Mouse (Mus musculus) heart, adult 2 months (tissue): ENCODE results near the gene Tkt. TPM values are rescaled to one million over a fixed set of nuclear protein-coding genes. Genes with fewer than 3 reads are reported as not detected.

Experiments
- DNase-seq, 2 experiments: peaks; one replicate each; pipeline ENCODE4 v3.0.0; 2021
- H3K27ac ChIP-seq: fragments of 200-600 bp; 2 replicates; pipeline ENCODE4 v1.8.1; 2022
- H3K27me3 ChIP-seq: fragments of 200-500 bp; 2 replicates; pipeline ENCODE4 v1.6.1; 2012; ENCODE audit warnings: mild to moderate bottlenecking, low read length, inconsistent platforms, mixed read lengths; ENCODE audit not compliant: control insufficient read depth, insufficient read depth
- H3K36me3 ChIP-seq: fragments of 200-500 bp; 2 replicates; pipeline ENCODE4 v1.6.1; 2012; ENCODE audit warnings: low read length, inconsistent platforms; ENCODE audit not compliant: control insufficient read depth, insufficient read depth
- H3K4me1 ChIP-seq: fragments of 200-500 bp; 2 replicates; pipeline ENCODE4 v1.6.1; 2011; ENCODE audit warnings: low read length; ENCODE audit not compliant: control insufficient read depth, insufficient read depth
- H3K4me3 ChIP-seq: fragments of 200-600 bp; 2 replicates; pipeline ENCODE4 v1.8.1; 2022
- H3K79me2 ChIP-seq: fragments of 200-500 bp; replicated peaks from 2 replicates; pipeline ENCODE4 v1.6.1; 2012; ENCODE audit warnings: mild to moderate bottlenecking, inconsistent platforms, low read length, moderate library complexity, mixed read lengths; ENCODE audit not compliant: control insufficient read depth, insufficient read depth
- H3K9ac ChIP-seq: fragments of 200-500 bp; 2 replicates; pipeline ENCODE4 v1.6.1; 2012; ENCODE audit warnings: low read depth, mild to moderate bottlenecking, control low read depth, inconsistent platforms, low read length, mixed read lengths
- CTCF ChIP-seq: fragments of 200-600 bp; IDR thresholded peaks from 2 replicates; pipeline ENCODE4 v1.8.1; 2022; ENCODE audit warnings: antibody characterized with exemption, mild to moderate bottlenecking, moderate library complexity
- EP300 ChIP-seq: fragments of 200-500 bp; IDR thresholded peaks from 2 replicates; pipeline ENCODE4 v1.6.1; 2011; ENCODE audit warnings: low read depth, low read length, control low read depth; ENCODE audit not compliant: insufficient read depth
- POLR2A ChIP-seq: fragments of 200-500 bp; IDR thresholded peaks from 2 replicates; pipeline ENCODE4 v1.6.1; 2011; ENCODE audit warnings: mild to moderate bottlenecking, low read depth, low read length, control low read depth; ENCODE audit not compliant: insufficient read depth
- WGBS: fragments of 180-500 bp; shearing (Covaris S2); methylation state at CpG from one replicate; pipeline ENCODE4 v1.1.7; 2018; 5-methylcytosine and 5-hydroxymethylcytosine counted together
- intact Hi-C: fragments of 180-260 bp; cut with DNase I; formaldehyde crosslinking; loops from one replicate; pipeline ENCODE4 v1.15.1; 2025
- polyA plus RNA-seq: library from polyadenylated mRNA; depleted of rRNA; stranded (reverse); fragments of >200 nt; gene quantifications from 2 replicates; pipeline ENCODE4 v1.2.3, GENCODE M21; 2012
- total RNA-seq, 2 experiments: library from RNA; stranded (reverse); gene quantifications; 2 replicates each; pipeline ENCODE4 v1.2.3; 2021

Tkt gene
- total and polyA plus RNA-seq, 3 experiments: 30.7 to 119 (median 32.8) TPM

DNA sequence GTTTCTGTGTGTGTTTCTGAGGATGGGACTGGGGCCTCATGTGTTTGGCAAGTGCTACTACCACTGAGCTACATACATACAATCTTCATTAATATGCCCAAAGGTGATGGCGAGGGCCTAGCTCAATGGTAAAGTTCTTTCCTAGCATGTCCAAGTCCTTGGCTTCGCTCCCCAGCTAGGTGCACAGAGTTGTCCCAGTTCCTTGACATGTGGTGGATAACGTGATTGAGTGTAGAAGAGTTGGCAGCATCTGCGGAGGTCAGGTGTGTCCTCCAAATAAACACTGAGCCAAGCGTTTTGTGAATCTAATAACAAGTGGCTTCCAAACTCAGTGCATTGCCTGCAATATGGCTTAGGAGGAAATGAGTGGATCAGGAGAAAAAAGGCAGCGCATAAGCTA is 18.2 kb downstream of the Tkt start:
- H3K27me3 ChIP-seq: no peaks in the 10 kb centered on the region
- DNase-seq: peak in 1 of 2 experiments; percentile 51
- H3K36me3 ChIP-seq: peaks cover 7% of the 10 kb centered on the region

DNA sequence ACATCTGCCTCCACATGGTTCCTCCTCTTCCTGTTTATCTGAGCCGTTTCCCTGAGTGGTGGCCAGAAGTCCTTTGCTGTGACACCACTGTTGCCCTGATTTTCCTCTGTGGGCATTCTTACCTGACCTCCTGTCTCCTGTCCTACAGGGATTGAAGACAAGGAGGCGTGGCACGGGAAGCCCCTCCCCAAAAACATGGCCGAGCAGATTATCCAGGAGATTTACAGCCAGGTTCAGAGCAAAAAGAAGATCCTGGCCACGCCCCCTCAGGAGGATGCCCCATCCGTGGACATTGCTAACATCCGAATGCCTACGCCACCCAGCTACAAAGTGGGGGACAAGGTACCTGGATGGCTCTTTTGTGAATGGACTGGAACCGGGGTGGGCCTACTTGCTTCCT is 19.9 kb downstream of the Tkt start:
- no peak for DNase-seq
- TF ChIP-seq CTCF (no peak), EP300 (no peak), POLR2A (no peak)
- WGBS: 84% methylated on average over 9 of the region's 9 CpGs

More for the DNA sequence above, 18.2 kb downstream of the Tkt start:
- peak overlapping the region; percentile 23; the same call in 1 of the 2 replicates for H3K27ac ChIP-seq
- H3K4me3 ChIP-seq: no peak overlapping the region
- no peaks in the 10 kb centered on the region for H3K79me2 ChIP-seq
- peaks cover 3% of the 10 kb centered on the region; the same call in 1 of the 2 replicates for H3K4me1 ChIP-seq
- WGBS: 70% methylated on average over 6 of the region's 6 CpGs
- no peak overlapping the region for H3K9ac ChIP-seq
- intact Hi-C loops: no loop called here
- 0 out of 2 replicates have a peak, but pooled peaks have one; percentile 40 for TF ChIP-seq EP300
- no peak for TF ChIP-seq POLR2A

DNA sequence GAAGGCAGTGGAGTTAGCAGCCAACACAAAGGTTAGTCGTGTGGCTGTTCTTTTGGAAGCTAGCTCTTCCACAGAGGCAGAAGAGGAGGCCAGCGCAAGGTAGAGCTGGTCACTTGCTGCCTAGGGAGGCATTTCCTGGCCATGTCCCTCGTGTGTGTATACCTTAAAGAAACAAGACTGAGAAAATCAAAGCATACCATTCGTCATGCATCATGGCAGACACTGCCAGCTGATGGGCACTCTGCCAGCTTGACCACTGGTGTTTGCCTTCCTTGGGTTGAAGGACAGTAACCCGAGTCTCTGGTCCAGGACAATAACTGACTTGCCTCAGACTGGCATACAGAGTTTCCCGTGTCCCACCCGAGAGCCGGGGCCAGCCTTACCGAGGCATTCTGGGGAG is 22.1 kb downstream of the Tkt start:
- Histone ChIP-seq H3K36me3 (peaks cover 3% of the 10 kb centered on the region; the same call in 1 of the 2 replicates), H3K9ac (no peak overlapping the region), H3K27me3 (no peaks in the 10 kb centered on the region), H3K79me2 (no peaks in the 10 kb centered on the region), H3K4me1 (no peaks in the 10 kb centered on the region; the same call in 1 of the 2 replicates), H3K4me3 (no peak overlapping the region), H3K27ac (no peak overlapping the region)
- no peak for TF ChIP-seq EP300
- TF ChIP-seq CTCF: no peak
- TF ChIP-seq POLR2A: no peak
- peak in 1 of 2 experiments; percentile 21 for DNase-seq
- intact Hi-C loops: loop anchor here (10.0 kb wide), 1 partner anchor 46 kb away; no protein-coding TSS in a partner anchor
- WGBS: 58% methylated on average over 9 of the region's 9 CpGs

More for the DNA sequence above, 19.9 kb downstream of the Tkt start:
- intact Hi-C loops: no loop called here
- H3K27me3 ChIP-seq: no peaks in the 10 kb centered on the region
- peaks cover 4% of the 10 kb centered on the region for H3K36me3 ChIP-seq
- H3K4me1 ChIP-seq: peaks cover 3% of the 10 kb centered on the region; the same call in 1 of the 2 replicates
- H3K79me2 ChIP-seq: no peaks in the 10 kb centered on the region
- no peak overlapping the region for H3K9ac ChIP-seq
- no peak overlapping the region for H3K27ac ChIP-seq
- H3K4me3 ChIP-seq: no peak overlapping the region

DNA sequence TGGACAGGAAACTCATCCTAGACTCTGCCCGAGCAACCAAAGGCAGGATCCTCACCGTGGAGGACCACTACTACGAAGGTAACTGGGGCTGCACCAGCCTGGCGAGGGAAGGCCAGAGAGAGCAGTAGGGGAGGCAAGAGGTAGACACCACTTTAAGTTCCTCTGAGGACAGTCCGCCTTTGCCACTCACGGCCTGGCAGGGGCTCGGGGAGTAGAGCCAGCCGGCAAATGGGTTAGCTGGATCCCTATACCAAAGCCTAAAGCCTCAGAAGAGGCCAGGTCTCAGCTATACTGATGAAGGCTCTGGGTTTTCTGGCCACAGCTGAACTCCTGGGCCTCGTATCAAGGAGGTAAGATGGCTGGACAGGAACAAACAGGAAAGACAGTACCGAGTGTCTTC is 24.1 kb downstream of the Tkt start:
- 78% methylated on average over 10 of the region's 10 CpGs for WGBS

DNA sequence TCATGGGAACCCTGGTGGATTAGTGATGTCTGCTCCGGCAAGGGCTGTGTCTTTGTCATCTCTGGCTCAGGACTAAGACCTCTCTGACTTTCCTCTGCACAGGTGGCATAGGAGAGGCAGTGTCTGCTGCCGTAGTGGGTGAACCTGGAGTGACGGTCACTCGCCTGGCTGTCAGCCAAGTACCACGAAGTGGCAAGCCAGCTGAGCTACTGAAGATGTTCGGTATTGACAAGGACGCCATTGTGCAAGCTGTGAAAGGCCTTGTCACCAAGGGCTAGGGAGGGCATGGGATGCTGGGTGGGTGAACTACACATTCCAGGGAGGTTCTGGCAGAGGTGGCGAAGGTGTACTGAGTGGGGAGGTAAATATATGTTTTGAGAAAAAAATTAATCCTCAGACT is 25.1 kb downstream of the Tkt start:
- 53% methylated on average over 8 of the region's 8 CpGs for WGBS

More for the DNA sequence above, 24.1 kb downstream of the Tkt start:
- Histone ChIP-seq H3K9ac (no peak overlapping the region), H3K27me3 (no peaks in the 10 kb centered on the region), H3K36me3 (no peaks in the 10 kb centered on the region), H3K4me3 (no peak overlapping the region), H3K27ac (no peak overlapping the region), H3K79me2 (no peaks in the 10 kb centered on the region), H3K4me1 (no peaks in the 10 kb centered on the region)
- TF ChIP-seq CTCF (no peak), POLR2A (no peak), EP300 (no peak)
- intact Hi-C loops: loop anchor here (2.0 to 10.0 kb wide), 4 partner anchors 23 to 435 kb away; partner anchors contain the start of gene Tkt
- peak; percentile 41 to 50 for DNase-seq

DNA sequence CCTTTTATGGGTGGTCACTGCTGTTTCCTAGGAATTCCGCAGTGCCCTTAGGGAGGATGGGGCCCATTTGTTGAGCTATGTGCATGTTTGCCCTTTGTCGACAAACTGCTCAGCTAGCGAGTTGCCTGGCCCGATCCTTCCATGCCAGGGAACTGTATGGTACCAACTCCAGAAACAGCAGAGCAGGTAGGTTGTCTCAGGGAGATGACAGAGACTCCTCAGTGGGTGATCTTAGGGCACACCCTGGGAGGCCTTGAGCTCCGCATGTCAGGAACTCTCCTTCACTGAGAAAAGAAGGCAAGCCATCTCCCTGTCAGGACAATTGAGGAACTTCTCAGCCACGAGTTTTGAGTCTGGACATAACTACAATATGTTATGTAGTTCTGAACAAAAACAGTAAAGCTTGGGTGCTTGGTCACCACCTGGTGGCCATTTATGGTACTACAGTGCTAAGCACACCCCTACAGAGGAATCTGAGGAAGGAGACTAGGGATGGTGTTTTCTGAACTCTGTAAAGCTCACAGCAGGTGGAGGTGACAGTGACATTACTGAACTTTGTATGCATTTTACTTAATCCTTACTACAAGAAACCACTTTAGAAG is 25.9 kb downstream of the Tkt start:
- H3K4me1 ChIP-seq: no peaks in the 10 kb centered on the region
- no peaks in the 10 kb centered on the region for H3K27me3 ChIP-seq
- no peaks in the 10 kb centered on the region for H3K79me2 ChIP-seq
- H3K36me3 ChIP-seq: no peaks in the 10 kb centered on the region
- no peak overlapping the region for H3K4me3 ChIP-seq
- no peak overlapping the region for H3K27ac ChIP-seq
- intact Hi-C loops: loop anchor here (2.0 to 10.0 kb wide), 4 partner anchors 25 to 437 kb away; partner anchors contain the start of gene Tkt
- 59% methylated on average over 6 of the region's 6 CpGs for WGBS
- DNase-seq: peak; percentile 69 to 82
- no peak overlapping the region for H3K9ac ChIP-seq
- TF ChIP-seq POLR2A (no peak), EP300 (no peak), CTCF (no peak; the same call in 1 of the 2 replicates)

More for the DNA sequence above, 25.1 kb downstream of the Tkt start:
- Histone ChIP-seq H3K27me3 (no peaks in the 10 kb centered on the region), H3K79me2 (no peaks in the 10 kb centered on the region), H3K4me3 (no peak overlapping the region), H3K27ac (no peak overlapping the region), H3K4me1 (no peaks in the 10 kb centered on the region), H3K36me3 (no peaks in the 10 kb centered on the region), H3K9ac (no peak overlapping the region)
- TF ChIP-seq CTCF: no peak
- peak; percentile 15 to 23 for DNase-seq
- intact Hi-C loops: loop anchor here (2.0 to 10.0 kb wide), 4 partner anchors 24 to 436 kb away; partner anchors contain the start of gene Tkt
